Mouse (Mus musculus): Measurements from ENCODE around the gene Gas2. TPM values are rescaled to one million over a fixed set of nuclear protein-coding genes. Genes with fewer than 3 reads are reported as not detected.

Gene Gas2
- total and polyA plus RNA-seq, 3 experiments, result 1.4 to 17.1 (median 6.0) TPM

DNA sequence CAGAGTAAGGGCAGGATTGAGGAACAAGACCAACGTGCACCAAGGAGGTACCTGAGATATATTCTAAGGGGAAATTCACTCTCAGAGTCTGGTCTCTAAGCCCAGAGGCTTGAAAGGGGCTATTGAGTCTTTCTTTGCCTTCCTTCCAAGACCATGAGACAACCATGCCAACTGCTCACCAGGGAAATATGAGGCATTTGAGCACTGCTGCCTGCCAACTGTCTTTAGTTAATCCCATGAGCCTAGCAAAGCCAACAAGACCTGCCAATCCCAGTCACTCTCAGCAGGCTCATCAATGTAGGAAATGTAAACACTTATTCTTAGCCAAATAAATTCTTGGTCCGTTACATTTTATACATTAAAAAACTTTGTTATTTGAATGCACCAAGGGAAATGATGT lies 40.3 kb upstream of the Gas2 start:
- Histone ChIP-seq H3K36me3 (replicated peaks) (no peaks in the 10 kb centered on the region), H3K27me3 (ENCODE audit: insufficient read depth, low read length) (no peaks in the 10 kb centered on the region; the same call in 1 of the 2 replicates), H3K4me3 (ENCODE audit: low read depth, low read length) (no peak overlapping the region), H3K9me3 (replicated peaks) (no peaks in the 10 kb centered on the region), H3K4me1 (ENCODE audit: insufficient read depth, low read depth, low read length) (0 out of 2 replicates have a peak, but pooled peaks cover 3% of the 10 kb centered on the region)
- ATAC-seq (ENCODE audit: extremely low read depth, insufficient number of reproducible peaks, low FRiP score, poor library complexity, severe bottlenecking) (no peak), DNase-seq (ENCODE audit: low spot score) (no peak)
- TF ChIP-seq GATA2 (IDR thresholded peaks at IDR 0.05; ENCODE audit: borderline replicate concordance, low read depth, low read length) (no peak), TAL1 (conservative IDR thresholded peaks at IDR 0.05; ENCODE audit: low read depth, low read length) (no peak), GATA1 (IDR thresholded peaks at IDR 0.05; ENCODE audit: borderline replicate concordance, low read length) (no peak), POLR2AphosphoS5 (IDR thresholded peaks at IDR 0.05; ENCODE audit: insufficient replicate concordance, low read depth, low read length) (no peak), CTCF (IDR thresholded peaks at IDR 0.05; ENCODE audit: low read depth, low read length) (no peak)

DNA sequence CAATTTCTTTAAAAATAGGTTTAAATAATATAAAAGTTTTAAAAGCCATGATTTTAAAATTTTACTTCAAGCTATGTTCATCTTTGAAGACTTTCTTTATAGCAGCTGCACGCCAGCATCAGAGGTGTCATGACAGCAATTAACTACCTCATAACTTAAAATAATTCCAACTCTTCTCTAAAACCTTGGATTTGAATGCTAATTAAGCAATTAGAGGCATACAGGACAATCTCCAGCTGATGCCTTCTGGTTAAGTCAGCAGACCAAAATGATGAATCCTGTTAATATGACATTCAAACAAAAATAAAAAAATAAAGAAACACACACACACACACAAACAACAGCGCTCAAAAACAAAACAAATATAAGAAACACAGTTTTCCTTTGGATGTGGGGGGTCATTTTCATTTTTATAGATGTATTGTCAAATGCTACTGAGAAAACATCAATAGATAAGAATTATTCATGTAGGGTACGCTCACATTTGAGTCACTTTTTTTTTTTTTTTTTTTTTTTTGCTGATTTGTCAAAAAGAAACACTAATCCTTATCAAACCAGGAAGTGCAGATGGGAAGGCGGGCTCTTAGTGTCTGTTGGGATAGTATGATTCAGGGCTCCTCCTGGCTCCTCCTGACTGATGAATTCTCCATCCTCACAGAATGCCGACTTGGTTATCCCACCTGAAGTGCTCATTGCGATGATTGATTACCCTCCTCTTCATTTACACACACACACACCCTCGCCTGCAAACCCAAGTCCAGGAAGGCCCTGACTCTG lies 38.1 kb upstream of the Gas2 start:
- TF ChIP-seq POLR2AphosphoS5 (IDR thresholded peaks at IDR 0.05; ENCODE audit: insufficient replicate concordance, low read depth, low read length), result no peak
- no peak for TF ChIP-seq GATA1 (IDR thresholded peaks at IDR 0.05; ENCODE audit: borderline replicate concordance, low read length)
- no peak for TF ChIP-seq GATA2 (IDR thresholded peaks at IDR 0.05; ENCODE audit: borderline replicate concordance, low read depth, low read length)
- no peak for TF ChIP-seq CTCF (IDR thresholded peaks at IDR 0.05; ENCODE audit: low read depth, low read length)
- TF ChIP-seq TAL1 (conservative IDR thresholded peaks at IDR 0.05; ENCODE audit: low read depth, low read length), result no peak
- Histone ChIP-seq H3K4me3 (ENCODE audit: low read depth, low read length) (no peak overlapping the region), H3K36me3 (replicated peaks) (no peaks in the 10 kb centered on the region), H3K4me1 (ENCODE audit: insufficient read depth, low read depth, low read length) (0 out of 2 replicates have a peak, but pooled peaks cover 3% of the 10 kb centered on the region), H3K9me3 (replicated peaks) (no peaks in the 10 kb centered on the region), H3K27me3 (ENCODE audit: insufficient read depth, low read length) (no peaks in the 10 kb centered on the region)
- ATAC-seq (ENCODE audit: extremely low read depth, insufficient number of reproducible peaks, low FRiP score, poor library complexity, severe bottlenecking) (no peak), DNase-seq (ENCODE audit: low spot score) (no peak)

- Histone ChIP-seq H3K9me3 (replicated peaks) (no peaks in the 10 kb centered on the region), H3K36me3 (replicated peaks) (no peaks in the 10 kb centered on the region), H3K4me1 (ENCODE audit: insufficient read depth, low read depth, low read length) (no peaks in the 10 kb centered on the region), H3K27me3 (ENCODE audit: insufficient read depth, low read length) (0 out of 2 replicates have a peak, but pooled peaks cover 3% of the 10 kb centered on the region), H3K4me3 (ENCODE audit: low read depth, low read length) (no peak overlapping the region)
- TF ChIP-seq GATA1 (IDR thresholded peaks at IDR 0.05; ENCODE audit: borderline replicate concordance, low read length) (no peak), POLR2AphosphoS5 (IDR thresholded peaks at IDR 0.05; ENCODE audit: insufficient replicate concordance, low read depth, low read length) (no peak), TAL1 (conservative IDR thresholded peaks at IDR 0.05; ENCODE audit: low read depth, low read length) (no peak), GATA2 (IDR thresholded peaks at IDR 0.05; ENCODE audit: borderline replicate concordance, low read depth, low read length) (no peak), CTCF (IDR thresholded peaks at IDR 0.05; ENCODE audit: low read depth, low read length) (no peak)
- ATAC-seq (ENCODE audit: extremely low read depth, insufficient number of reproducible peaks, low FRiP score, poor library complexity, severe bottlenecking) (no peak), DNase-seq (ENCODE audit: low spot score) (no peak)
These were observed 29.9 kb upstream of the Gas2 start for GRCm38 (mm10) chr7:51831917-51832316.

DNA sequence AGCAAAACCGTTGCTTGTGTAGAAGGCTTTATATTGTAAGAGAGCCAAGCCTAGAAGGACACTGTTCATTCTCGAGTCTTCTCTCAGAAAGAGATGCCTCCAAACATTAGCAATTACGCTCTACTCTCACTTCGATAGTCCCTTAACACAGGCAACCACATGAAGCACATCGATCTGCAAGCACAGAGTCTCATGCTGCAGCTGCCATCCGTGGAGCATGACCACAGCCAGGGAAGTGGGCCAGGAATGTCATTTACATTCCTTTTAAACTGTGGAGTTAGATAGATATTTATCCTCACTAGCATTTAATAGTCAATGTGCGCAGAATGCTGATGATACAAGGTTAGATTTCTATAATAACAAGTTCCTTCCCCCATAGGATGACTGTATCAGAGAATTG lies 21.3 kb upstream of the Gas2 start:
- ATAC-seq (ENCODE audit: extremely low read depth, insufficient number of reproducible peaks, low FRiP score, poor library complexity, severe bottlenecking), result no peak
- Histone ChIP-seq H3K4me3 (ENCODE audit: low read depth, low read length) (no peak overlapping the region), H3K4me1 (ENCODE audit: insufficient read depth, low read depth, low read length) (no peaks in the 10 kb centered on the region), H3K9me3 (replicated peaks) (no peaks in the 10 kb centered on the region), H3K36me3 (replicated peaks) (peaks cover 6% of the 10 kb centered on the region), H3K27me3 (ENCODE audit: insufficient read depth, low read length) (no peaks in the 10 kb centered on the region)
- TF ChIP-seq POLR2AphosphoS5 (IDR thresholded peaks at IDR 0.05; ENCODE audit: insufficient replicate concordance, low read depth, low read length) (no peak), CTCF (IDR thresholded peaks at IDR 0.05; ENCODE audit: low read depth, low read length) (no peak), TAL1 (conservative IDR thresholded peaks at IDR 0.05; ENCODE audit: low read depth, low read length) (no peak), GATA2 (IDR thresholded peaks at IDR 0.05; ENCODE audit: borderline replicate concordance, low read depth, low read length) (no peak), GATA1 (IDR thresholded peaks at IDR 0.05; ENCODE audit: borderline replicate concordance, low read length) (no peak)
- DNase-seq (ENCODE audit: low spot score), result no peak

- ATAC-seq (ENCODE audit: extremely low read depth, insufficient number of reproducible peaks, low FRiP score, poor library complexity, severe bottlenecking), result no peak
- H3K36me3 ChIP-seq (replicated peaks), result peaks cover 46% of the 10 kb centered on the region
- H3K4me3 ChIP-seq (ENCODE audit: low read depth, low read length), result no peak overlapping the region
- no peaks in the 10 kb centered on the region for H3K27me3 ChIP-seq (ENCODE audit: insufficient read depth, low read length)
- TF ChIP-seq GATA1 (IDR thresholded peaks at IDR 0.05; ENCODE audit: borderline replicate concordance, low read length), result no peak
- TF ChIP-seq CTCF (IDR thresholded peaks at IDR 0.05; ENCODE audit: low read depth, low read length), result no peak
- TF ChIP-seq POLR2AphosphoS5 (IDR thresholded peaks at IDR 0.05; ENCODE audit: insufficient replicate concordance, low read depth, low read length), result no peak
- no peak for TF ChIP-seq GATA2 (IDR thresholded peaks at IDR 0.05; ENCODE audit: borderline replicate concordance, low read depth, low read length)
- TF ChIP-seq TAL1 (conservative IDR thresholded peaks at IDR 0.05; ENCODE audit: low read depth, low read length), result no peak
- no peak for DNase-seq (ENCODE audit: low spot score)
- no peaks in the 10 kb centered on the region for H3K9me3 ChIP-seq (replicated peaks)
- H3K4me1 ChIP-seq (ENCODE audit: insufficient read depth, low read depth, low read length), result peaks cover 7% of the 10 kb centered on the region
These were observed 10.9 kb upstream of the Gas2 start for GRCm38 (mm10) chr7:51850877-51851276.

GRCm38 (mm10) chr7:51851890-51852507 lies 9.8 kb upstream of the Gas2 start:
- no peak for ATAC-seq (ENCODE audit: extremely low read depth, insufficient number of reproducible peaks, low FRiP score, poor library complexity, severe bottlenecking)
- H3K27me3 ChIP-seq (ENCODE audit: insufficient read depth, low read length), result no peaks in the 10 kb centered on the region
- H3K4me3 ChIP-seq (ENCODE audit: low read depth, low read length), result no peak overlapping the region
- peaks cover 52% of the 10 kb centered on the region for H3K36me3 ChIP-seq (replicated peaks)
- TF ChIP-seq POLR2AphosphoS5 (IDR thresholded peaks at IDR 0.05; ENCODE audit: insufficient replicate concordance, low read depth, low read length), result no peak
- no peak for TF ChIP-seq CTCF (IDR thresholded peaks at IDR 0.05; ENCODE audit: low read depth, low read length)
- TF ChIP-seq GATA2 (IDR thresholded peaks at IDR 0.05; ENCODE audit: borderline replicate concordance, low read depth, low read length), result no peak
- TF ChIP-seq TAL1 (conservative IDR thresholded peaks at IDR 0.05; ENCODE audit: low read depth, low read length), result no peak
- TF ChIP-seq GATA1 (IDR thresholded peaks at IDR 0.05; ENCODE audit: borderline replicate concordance, low read length), result no peak
- H3K9me3 ChIP-seq (replicated peaks), result no peaks in the 10 kb centered on the region
- peaks cover 7% of the 10 kb centered on the region for H3K4me1 ChIP-seq (ENCODE audit: insufficient read depth, low read depth, low read length)
- DNase-seq (ENCODE audit: low spot score), result no peak
